Mouse (Mus musculus): ENCODE data around the gene Exoc5. TPM values are rescaled to one million over a fixed set of nuclear protein-coding genes. Genes with fewer than 3 reads are reported as not detected.

Gene Exoc5
- polyA plus RNA-seq, 2 experiments, result 30.8 to 48.7 TPM

DNA sequence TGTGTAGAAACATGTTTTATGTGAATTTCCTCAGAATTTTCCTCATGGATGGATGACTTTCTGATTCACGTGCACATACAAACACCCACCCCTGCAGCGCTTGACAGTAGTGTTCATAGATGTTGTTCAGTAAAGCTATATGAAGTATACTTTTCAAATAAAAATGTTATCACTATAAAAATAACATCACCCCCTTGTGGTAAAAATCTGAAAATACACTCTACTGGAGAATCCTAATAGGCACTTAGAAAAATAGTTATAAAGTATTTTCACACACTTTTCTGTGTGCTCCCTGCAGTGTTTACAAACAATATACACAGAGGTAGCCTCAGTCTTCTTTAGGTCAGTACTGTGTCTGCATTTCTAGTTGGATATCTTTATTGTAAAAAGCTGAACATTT, 58.5 kb downstream of the Exoc5 start:
- no peaks in the 10 kb centered on the region for H3K4me1 ChIP-seq (ENCODE audit: control insufficient read depth, insufficient read depth, low read length)

DNA sequence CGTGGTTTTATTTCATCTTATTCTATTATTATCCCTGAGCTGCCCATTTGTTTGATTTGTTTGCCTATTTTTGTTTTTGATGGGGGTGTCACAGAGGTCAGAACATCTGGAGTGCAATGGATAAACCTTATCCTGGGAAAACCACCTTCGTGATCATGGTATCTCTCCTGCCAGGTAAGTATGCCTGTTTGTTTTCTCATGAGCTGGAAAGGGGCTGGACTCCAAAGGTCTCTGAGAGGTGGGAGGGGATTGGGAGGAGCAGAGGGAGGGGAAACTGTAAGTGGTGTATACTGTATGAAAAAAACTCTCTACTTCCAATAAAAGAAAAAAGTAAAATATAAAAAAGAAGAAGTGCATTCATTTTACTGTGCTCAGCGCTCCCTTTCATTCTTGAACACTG, 64.8 kb downstream of the Exoc5 start:
- Histone ChIP-seq H3K36me3 (ENCODE audit: control insufficient read depth, insufficient read depth, low read length) (no peaks in the 10 kb centered on the region), H3K4me3 (replicated peaks; ENCODE audit: low read length) (no peak overlapping the region), H3K9me3 (ENCODE audit: control insufficient read depth, low read length) (no peaks in the 10 kb centered on the region), H3K4me2 (replicated peaks; ENCODE audit: low read depth, low read length, severe bottlenecking) (no peak overlapping the region), H3K9ac (ENCODE audit: low read depth, low read length, severe bottlenecking) (no peak overlapping the region), H3K27ac (replicated peaks; ENCODE audit: low read depth, low read length) (no peak overlapping the region), H3K4me1 (ENCODE audit: control insufficient read depth, insufficient read depth, low read length) (no peaks in the 10 kb centered on the region), H3K27me3 (ENCODE audit: control insufficient read depth, insufficient read depth, low read length) (no peaks in the 10 kb centered on the region)
- no peak for TF ChIP-seq POLR2A (IDR thresholded peaks at IDR 0.05; ENCODE audit: borderline replicate concordance, extremely low read depth, insufficient read depth, insufficient read length)
- 83% methylated on average over 3 of the region's 3 CpGs for WGBS
- ATAC-seq (ENCODE audit: low FRiP score, low read depth), result no peak
- no peak for DNase-seq (ENCODE audit: low spot score)

More for the DNA sequence above, 58.5 kb downstream of the Exoc5 start:
- DNase-seq (ENCODE audit: low spot score) (no peak), ATAC-seq (ENCODE audit: low FRiP score, low read depth) (no peak)
- peaks cover 3% of the 10 kb centered on the region for H3K36me3 ChIP-seq (ENCODE audit: control insufficient read depth, insufficient read depth, low read length)
- no peak overlapping the region for H3K9ac ChIP-seq (ENCODE audit: low read depth, low read length, severe bottlenecking)
- no peak overlapping the region for H3K4me3 ChIP-seq (replicated peaks; ENCODE audit: low read length)
- 93% methylated on average over 2 of the region's 2 CpGs for WGBS
- no peaks in the 10 kb centered on the region for H3K27me3 ChIP-seq (ENCODE audit: control insufficient read depth, insufficient read depth, low read length)
- H3K9me3 ChIP-seq (ENCODE audit: control insufficient read depth, low read length), result no peaks in the 10 kb centered on the region
- H3K4me2 ChIP-seq (replicated peaks; ENCODE audit: low read depth, low read length, severe bottlenecking), result no peak overlapping the region
- no peak for TF ChIP-seq POLR2A (IDR thresholded peaks at IDR 0.05; ENCODE audit: borderline replicate concordance, extremely low read depth, insufficient read depth, insufficient read length)
- no peak overlapping the region for H3K27ac ChIP-seq (replicated peaks; ENCODE audit: low read depth, low read length)

DNA sequence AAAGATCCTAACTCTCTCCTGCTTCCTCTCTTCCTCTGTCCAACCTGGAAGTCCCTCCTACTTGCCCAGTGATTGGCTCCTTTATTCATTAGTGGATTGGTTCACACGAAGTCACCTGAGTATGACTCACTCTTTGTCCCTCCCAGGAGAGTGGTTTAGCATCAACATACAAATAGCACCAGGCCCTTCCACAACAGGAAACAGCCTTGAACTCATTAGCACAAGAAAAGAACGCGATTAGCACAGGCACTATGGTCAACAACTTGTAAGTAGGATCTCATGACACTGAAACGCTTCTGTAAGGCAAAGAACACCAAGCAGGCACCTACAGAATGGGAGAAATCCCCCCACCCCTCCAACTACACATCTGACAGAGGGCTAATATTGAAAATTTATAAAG, 67.7 kb downstream of the Exoc5 start:
- H3K27ac ChIP-seq (replicated peaks; ENCODE audit: low read depth, low read length), result no peak overlapping the region
- 33% methylated on average over 4 of the region's 4 CpGs for WGBS
- no peaks in the 10 kb centered on the region for H3K27me3 ChIP-seq (ENCODE audit: control insufficient read depth, insufficient read depth, low read length)
- DNase-seq (ENCODE audit: low spot score) (no peak), ATAC-seq (ENCODE audit: low FRiP score, low read depth) (no peak)
- H3K36me3 ChIP-seq (ENCODE audit: control insufficient read depth, insufficient read depth, low read length), result no peaks in the 10 kb centered on the region
- no peak overlapping the region for H3K9ac ChIP-seq (ENCODE audit: low read depth, low read length, severe bottlenecking)
- no peaks in the 10 kb centered on the region for H3K4me1 ChIP-seq (ENCODE audit: control insufficient read depth, insufficient read depth, low read length)
- TF ChIP-seq POLR2A (IDR thresholded peaks at IDR 0.05; ENCODE audit: borderline replicate concordance, extremely low read depth, insufficient read depth, insufficient read length), result no peak
- H3K9me3 ChIP-seq (ENCODE audit: control insufficient read depth, low read length), result no peaks in the 10 kb centered on the region
- H3K4me2 ChIP-seq (replicated peaks; ENCODE audit: low read depth, low read length, severe bottlenecking), result no peak overlapping the region
- no peak overlapping the region for H3K4me3 ChIP-seq (replicated peaks; ENCODE audit: low read length)

- Histone ChIP-seq H3K4me1 (ENCODE audit: control insufficient read depth, insufficient read depth, low read length) (no peaks in the 10 kb centered on the region), H3K4me3 (replicated peaks; ENCODE audit: low read length) (no peak overlapping the region), H3K9ac (ENCODE audit: low read depth, low read length, severe bottlenecking) (no peak overlapping the region), H3K27me3 (ENCODE audit: control insufficient read depth, insufficient read depth, low read length) (no peaks in the 10 kb centered on the region), H3K27ac (replicated peaks; ENCODE audit: low read depth, low read length) (no peak overlapping the region), H3K36me3 (ENCODE audit: control insufficient read depth, insufficient read depth, low read length) (no peaks in the 10 kb centered on the region), H3K9me3 (ENCODE audit: control insufficient read depth, low read length) (no peaks in the 10 kb centered on the region), H3K4me2 (replicated peaks; ENCODE audit: low read depth, low read length, severe bottlenecking) (no peak overlapping the region)
- TF ChIP-seq POLR2A (IDR thresholded peaks at IDR 0.05; ENCODE audit: borderline replicate concordance, extremely low read depth, insufficient read depth, insufficient read length), result no peak
- DNase-seq (ENCODE audit: low spot score) (no peak), ATAC-seq (ENCODE audit: low FRiP score, low read depth) (no peak)
- WGBS, result 77% methylated on average over 3 of the region's 3 CpGs
These were observed 72.6 kb downstream of the Exoc5 start for GRCm38 (mm10) chr14:48993861-48994260.

GRCm38 (mm10) chr14:48992070-48992580, 74.3 kb downstream of the Exoc5 start:
- H3K36me3 ChIP-seq (ENCODE audit: control insufficient read depth, insufficient read depth, low read length), result no peaks in the 10 kb centered on the region
- WGBS, result 63% methylated on average over 3 of the region's 3 CpGs
- H3K9ac ChIP-seq (ENCODE audit: low read depth, low read length, severe bottlenecking), result no peak overlapping the region
- H3K9me3 ChIP-seq (ENCODE audit: control insufficient read depth, low read length), result no peaks in the 10 kb centered on the region
- no peak for TF ChIP-seq POLR2A (IDR thresholded peaks at IDR 0.05; ENCODE audit: borderline replicate concordance, extremely low read depth, insufficient read depth, insufficient read length)
- no peaks in the 10 kb centered on the region for H3K4me1 ChIP-seq (ENCODE audit: control insufficient read depth, insufficient read depth, low read length)
- H3K27ac ChIP-seq (replicated peaks; ENCODE audit: low read depth, low read length), result no peak overlapping the region
- ATAC-seq (ENCODE audit: low FRiP score, low read depth) (no peak), DNase-seq (ENCODE audit: low spot score) (no peak)
- no peaks in the 10 kb centered on the region for H3K27me3 ChIP-seq (ENCODE audit: control insufficient read depth, insufficient read depth, low read length)
- no peak overlapping the region for H3K4me3 ChIP-seq (replicated peaks; ENCODE audit: low read length)
- H3K4me2 ChIP-seq (replicated peaks; ENCODE audit: low read depth, low read length, severe bottlenecking), result no peak overlapping the region

GRCm38 (mm10) chr14:48991144-48991522, 75.3 kb downstream of the Exoc5 start:
- Histone ChIP-seq H3K36me3 (ENCODE audit: control insufficient read depth, insufficient read depth, low read length) (no peaks in the 10 kb centered on the region), H3K4me2 (replicated peaks; ENCODE audit: low read depth, low read length, severe bottlenecking) (peak overlapping the region; percentile 47), H3K27ac (replicated peaks; ENCODE audit: low read depth, low read length) (no peak overlapping the region), H3K27me3 (ENCODE audit: control insufficient read depth, insufficient read depth, low read length) (no peaks in the 10 kb centered on the region), H3K4me3 (replicated peaks; ENCODE audit: low read length) (peak overlapping the region; percentile 13; the same call in 1 of the 2 replicates), H3K9ac (ENCODE audit: low read depth, low read length, severe bottlenecking) (peak overlapping the region; percentile 32; the same call in 1 of the 2 replicates), H3K4me1 (ENCODE audit: control insufficient read depth, insufficient read depth, low read length) (no peaks in the 10 kb centered on the region), H3K9me3 (ENCODE audit: control insufficient read depth, low read length) (no peaks in the 10 kb centered on the region)
- TF ChIP-seq POLR2A (IDR thresholded peaks at IDR 0.05; ENCODE audit: borderline replicate concordance, extremely low read depth, insufficient read depth, insufficient read length), result no peak
- 3% methylated on average over 7 of the region's 7 CpGs for WGBS
- no peak for DNase-seq (ENCODE audit: low spot score)
- ATAC-seq (ENCODE audit: low FRiP score, low read depth), result no peak
